In the genomic region with DNA sequence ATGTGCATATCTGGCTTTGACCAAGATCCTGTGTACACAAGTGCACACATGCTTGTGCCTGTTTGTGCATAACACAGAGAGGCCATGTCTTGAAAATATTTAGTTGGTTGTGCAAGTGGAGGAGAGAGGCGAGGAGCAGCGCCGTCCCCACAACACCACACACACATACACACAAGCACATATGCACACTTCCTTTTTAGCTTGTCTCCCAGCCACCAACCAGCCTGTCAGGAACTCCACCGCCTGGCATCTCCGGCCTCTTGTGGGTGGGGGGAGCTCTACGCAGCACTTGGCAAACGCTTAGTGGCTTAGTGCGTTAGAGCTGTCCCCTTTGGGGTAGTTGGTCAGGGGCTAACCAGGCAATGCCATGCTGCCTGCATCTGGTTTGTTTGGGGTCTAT, we compare ENCODE assay signal across 8 mouse cellular contexts. TPM values are rescaled to one million over a fixed set of nuclear protein-coding genes. Genes with fewer than 3 reads are reported as not detected.
DNase-seq lines count a peak whose midpoint lies in the region; ATAC-seq and TF ChIP-seq lines count a peak whose summit lies in the region.

No protein-coding gene starts in this region.

- peak overlapping the region; percentile 82; the same call in 1 of the 2 replicates for H3K9ac ChIP-seq in forebrain, embryonic 11.5 days (ENCODE audit: low read length)
- H3K9ac ChIP-seq in liver, embryonic 14.5 days (replicated peaks), result no peak overlapping the region; the same call in 1 of the 2 replicates

- no peak for TF ChIP-seq CTCF in lung, adult 2 months (IDR thresholded peaks at IDR 0.05; ENCODE audit: insufficient read depth, low read length)
- TF ChIP-seq CTCF in liver, embryonic 14.5 days (IDR thresholded peaks at IDR 0.05; ENCODE audit: low read depth), result no peak

- H3K4me1 ChIP-seq in lung, adult 2 months (ENCODE audit: control insufficient read depth, insufficient read depth, low read length), result peaks cover 3% of the 10 kb centered on the region; the same call in 1 of the 2 replicates
- H3K4me1 ChIP-seq in forebrain, embryonic 11.5 days (replicated peaks; ENCODE audit: control insufficient read depth, insufficient read depth, low read length), result peaks cover 5% of the 10 kb centered on the region; the same call in 1 of the 2 replicates
- peaks cover 5 to 14% of the 10 kb centered on the region in 2 experiments; a peak in 3 of 4 replicates for H3K4me1 ChIP-seq in liver, embryonic 14.5 days (replicated peaks; ENCODE audit: control insufficient read depth in 2 of 2, insufficient read depth in 2 of 2, low read length in 1 of 2)

- ATAC-seq in forebrain, embryonic 11.5 days (replicated peaks; ENCODE audit: low FRiP score), result no peak
- ATAC-seq in liver, embryonic 14.5 days (ENCODE audit: insufficient read depth), result no peak

- H3K27me3 ChIP-seq in forebrain, embryonic 11.5 days (ENCODE audit: control insufficient read depth, insufficient read depth, low read length), result no peaks in the 10 kb centered on the region
- no peaks in the 10 kb centered on the region for H3K27me3 ChIP-seq in liver, embryonic 14.5 days (ENCODE audit: control insufficient read depth, insufficient read depth, low read length)

- H3K27ac ChIP-seq in forebrain, embryonic 11.5 days (ENCODE audit: low read depth, low read length), result no peak overlapping the region
- H3K27ac ChIP-seq in liver, embryonic 14.5 days, result no peak overlapping the region

- peak; percentile 57; the same call in 1 of the 2 replicates for TF ChIP-seq POLR2A in lung, adult 2 months (IDR thresholded peaks at IDR 0.05; ENCODE audit: borderline replicate concordance, extremely low read depth, low read depth, low read length)

- peak overlapping the region; percentile 88 for H3K4me3 ChIP-seq in lung, adult 2 months (replicated peaks; ENCODE audit: extremely low read depth, low read depth, low read length)
- peak overlapping the region; percentile 73 for H3K4me3 ChIP-seq in forebrain, embryonic 11.5 days (ENCODE audit: low read depth, low read length)
- peak overlapping the region; percentile 50 to 79 for H3K4me3 ChIP-seq in liver, embryonic 14.5 days (ENCODE audit: insufficient read depth in 1 of 2, low read depth in 2 of 2, low read length in 2 of 2)

- no peaks in the 10 kb centered on the region for H3K36me3 ChIP-seq in forebrain, embryonic 11.5 days (ENCODE audit: control insufficient read depth, insufficient read depth, low read length)
- H3K36me3 ChIP-seq in liver, embryonic 14.5 days (replicated peaks; ENCODE audit: control insufficient read depth, insufficient read depth, low read depth), result no peaks in the 10 kb centered on the region

- peak overlapping the region; percentile 96 for H3K4me2 ChIP-seq in forebrain, embryonic 11.5 days (ENCODE audit: low read depth, low read length, severe bottlenecking)
- H3K4me2 ChIP-seq in liver, embryonic 14.5 days (ENCODE audit: low read depth), result peak overlapping the region; percentile 84

- TF ChIP-seq EP300 in liver, embryonic 14.5 days (IDR thresholded peaks at IDR 0.05; ENCODE audit: low read depth), result no peak

- H3K9me3 ChIP-seq in forebrain, embryonic 11.5 days (ENCODE audit: control insufficient read depth, low read length), result no peaks in the 10 kb centered on the region
- no peaks in the 10 kb centered on the region for H3K9me3 ChIP-seq in liver, embryonic 14.5 days (ENCODE audit: control insufficient read depth, low read length)

- WGBS in lung, adult 2 months, result 8% methylated on average over 8 of the region's 8 CpGs
- 58% methylated on average over 8 of the region's 8 CpGs for WGBS in forebrain, embryonic 11.5 days
- WGBS in liver, embryonic 14.5 days (ENCODE audit: insufficient replicate concordance), result 22% methylated on average over 8 of the region's 8 CpGs

- peak; percentile 65 for DNase-seq in lung, adult 2 months
- DNase-seq in lung, postnatal 14 days, result no peak
- DNase-seq in forebrain, embryonic 11.5 days (ENCODE audit: low spot score), result no peak
- DNase-seq in induced T-regulatory cell, adult 2 months (ENCODE audit: low read depth), result peak; percentile 16
- no peak for DNase-seq in liver, embryonic 14.5 days (ENCODE audit: low read depth in 3 of 3, low spot score in 3 of 3)
- DNase-seq in right cerebral cortex, postnatal 36 days (ENCODE audit: low spot score in 2 of 2), result peak; percentile 45 to 60
- no peak for DNase-seq in embryo, embryonic 9.5 days (ENCODE audit: extremely low spot score)
- DNase-seq in urinary bladder, adult 18-20 months (ENCODE audit: low spot score in 2 of 2), result no peak

RNA-seq across cellular contexts. Expression of a gene that starts 1.2 kb away (rescaled TPM):
- 70.4 and 83.4 TPM in 2 replicates for polyA plus RNA-seq in lung, adult 2 months (2012; rRNA removed)
- polyA plus RNA-seq in forebrain, embryonic 11.5 days (2014; fragmentation: Nextera tagmentation; extraction: Ambion mirVana), result 9.0 and 9.1 TPM in 2 replicates
- 3.3 and 3.6 TPM in 2 replicates for polyA plus RNA-seq in liver, embryonic 14.5 days (2012; rRNA removed)
- polyA plus RNA-seq in liver, embryonic 14.5 days (2014; fragmentation: Nextera tagmentation; extraction: Ambion mirVana), result 2.3 and 3.2 TPM in 2 replicates

Comparison
In these comparisons a context has a peak if more than half of its experiments do, and no peak if none do; other contexts are left out.
1. DNase-seq: peak in lung, adult 2 months (single experiment), induced T-regulatory cell, adult 2 months (single experiment) and right cerebral cortex, postnatal 36 days (2 of 2); none in lung, postnatal 14 days (single experiment), forebrain, embryonic 11.5 days (single experiment), liver, embryonic 14.5 days (0 of 3), embryo, embryonic 9.5 days (single experiment) and urinary bladder, adult 18-20 months (0 of 2).
2. Peak in every context shown above with its lines, with median percentiles within 50 percentile points of each other: H3K4me3 ChIP-seq.